Mouse (Mus musculus): ENCODE results near the gene Plxna4. TPM values are rescaled to one million over a fixed set of nuclear protein-coding genes. Genes with fewer than 3 reads are reported as not detected.

Gene Plxna4
- total RNA-seq, 2 experiments from 2014 or later: 14.5 to 16.0 TPM

DNA sequence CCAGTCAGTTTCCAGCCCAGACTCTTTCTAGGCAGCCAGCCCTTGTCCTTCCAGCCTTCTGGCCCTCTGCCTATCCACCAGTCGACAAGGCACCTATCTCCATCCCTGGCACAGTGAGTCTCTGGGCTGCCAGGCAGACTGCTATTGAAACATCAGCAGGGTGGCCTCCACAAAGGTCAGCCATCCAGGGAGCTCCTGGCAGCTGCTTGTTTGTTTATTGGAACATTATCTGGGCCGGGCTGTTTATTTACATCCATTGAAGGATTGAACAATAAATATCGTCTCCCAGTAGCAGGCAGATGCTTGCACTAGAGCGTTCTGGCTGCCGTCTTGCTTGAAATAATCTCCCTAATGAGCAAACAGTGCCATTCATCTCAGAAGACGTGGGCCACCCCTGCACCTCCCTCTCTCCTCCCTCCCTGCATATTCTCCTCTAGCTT lies 273.0 kb downstream of the Plxna4 start:
- peak; percentile 51 to 62 for DNase-seq
- intact Hi-C loops (cut with DNase I): no loop called here

DNA sequence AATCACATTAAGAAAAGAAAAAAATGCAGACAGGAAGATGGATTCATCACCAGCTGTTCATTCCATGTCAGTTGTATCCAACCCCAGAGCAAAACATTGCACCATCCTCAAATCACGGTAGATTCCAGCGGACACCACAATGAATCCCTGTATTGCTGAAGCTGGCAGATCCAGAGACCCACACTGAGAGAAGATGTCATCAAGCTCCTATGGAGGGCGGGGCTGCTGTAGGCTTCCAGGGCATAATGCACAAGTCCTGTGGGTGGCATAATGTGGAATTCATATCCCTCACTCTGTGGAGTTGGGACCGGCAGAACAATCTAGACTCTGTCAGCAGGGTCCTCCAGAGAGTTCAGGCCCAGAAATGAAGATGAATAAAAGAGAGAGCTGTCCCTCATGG lies 278.8 kb downstream of the Plxna4 start:
- intact Hi-C loops (cut with DNase I): no loop called here
- no peak for DNase-seq

DNA sequence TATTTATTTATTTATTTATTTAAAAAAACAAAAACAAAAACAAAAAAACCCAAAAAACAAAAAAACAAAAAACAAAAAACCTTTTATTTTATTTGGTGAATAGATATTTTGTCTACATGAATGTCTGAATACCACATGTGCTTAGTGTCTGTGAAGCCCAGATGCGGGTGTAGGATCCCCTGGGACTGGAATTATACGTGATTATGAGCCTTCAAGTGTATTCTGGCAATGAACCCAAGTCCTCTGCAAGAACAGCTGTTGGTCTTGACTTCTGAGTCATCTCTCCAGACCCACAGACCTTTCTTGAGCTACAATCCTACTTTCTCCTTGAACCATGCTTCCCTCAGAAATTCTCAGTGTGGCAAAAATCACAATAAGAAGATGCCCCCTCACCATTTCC lies 287.4 kb downstream of the Plxna4 start:
- peak in 1 of 2 experiments; percentile 5 for DNase-seq
- intact Hi-C loops (cut with DNase I): no loop called here

DNA sequence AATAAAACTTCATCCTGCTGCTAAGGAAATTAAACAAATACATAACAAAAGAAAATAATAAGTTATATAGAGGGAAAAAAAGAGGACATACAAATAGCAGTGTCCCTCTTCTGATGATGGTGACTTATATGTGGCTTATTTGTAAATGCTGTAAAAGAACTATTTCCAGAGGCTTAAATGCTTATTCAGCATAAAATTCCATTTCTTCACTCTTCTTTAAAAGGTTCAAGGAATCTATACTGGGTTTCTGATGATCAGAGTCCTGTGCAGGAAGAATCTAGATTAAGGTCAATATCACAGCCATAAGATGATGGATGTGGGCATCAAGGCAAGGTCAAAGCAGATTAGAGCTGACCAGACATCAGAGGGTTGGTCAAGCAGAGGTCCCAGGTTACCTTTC lies 306.5 kb downstream of the Plxna4 start:
- intact Hi-C loops (cut with DNase I): loop anchor here (10.0 kb wide), 1 partner anchor 1823 kb away; no protein-coding TSS in a partner anchor
- no peak for DNase-seq

DNA sequence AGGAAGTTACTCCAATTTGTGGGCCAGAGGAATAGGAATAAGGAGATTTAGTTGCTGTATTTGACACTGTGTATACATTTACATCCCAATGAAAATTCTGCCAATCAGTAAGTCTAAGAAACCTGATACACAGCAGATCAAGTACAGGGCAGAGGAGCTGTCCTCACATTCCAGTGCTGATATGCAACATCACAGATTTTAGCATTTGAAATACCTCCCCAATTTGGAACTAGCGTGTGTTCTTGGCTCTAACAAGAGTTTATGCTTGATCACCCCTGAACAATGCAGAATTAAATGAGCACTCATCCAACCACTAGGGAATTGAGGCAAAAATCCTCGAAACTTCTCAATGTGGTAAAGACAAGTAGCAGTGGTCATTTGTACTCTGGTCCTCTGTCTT lies 307.3 kb downstream of the Plxna4 start:
- intact Hi-C loops (cut with DNase I): loop anchor here (10.0 kb wide), 1 partner anchor 1824 kb away; no protein-coding TSS in a partner anchor
- DNase-seq: no peak

DNA sequence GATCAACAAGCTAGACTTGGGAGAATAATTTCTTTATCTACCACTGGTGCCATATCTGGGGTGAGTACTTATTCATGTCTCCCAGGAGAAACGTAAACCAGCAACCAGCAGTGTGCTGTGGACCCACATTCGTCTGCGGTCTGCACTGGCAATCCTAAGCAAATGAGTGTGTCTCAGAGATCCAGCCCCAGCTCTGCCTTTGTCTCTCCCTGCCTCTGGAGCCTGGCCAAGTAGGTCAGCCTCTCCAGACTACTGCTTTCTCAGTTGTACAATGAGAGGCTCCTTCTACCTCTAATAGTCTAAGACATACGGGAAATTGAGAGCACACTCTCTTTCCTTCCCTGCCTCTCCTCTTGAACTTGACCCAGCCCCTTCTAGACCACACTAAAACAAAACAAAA lies 316.5 kb downstream of the Plxna4 start:
- DNase-seq: peak; percentile 55 to 59
- intact Hi-C loops (cut with DNase I): no loop called here

DNA sequence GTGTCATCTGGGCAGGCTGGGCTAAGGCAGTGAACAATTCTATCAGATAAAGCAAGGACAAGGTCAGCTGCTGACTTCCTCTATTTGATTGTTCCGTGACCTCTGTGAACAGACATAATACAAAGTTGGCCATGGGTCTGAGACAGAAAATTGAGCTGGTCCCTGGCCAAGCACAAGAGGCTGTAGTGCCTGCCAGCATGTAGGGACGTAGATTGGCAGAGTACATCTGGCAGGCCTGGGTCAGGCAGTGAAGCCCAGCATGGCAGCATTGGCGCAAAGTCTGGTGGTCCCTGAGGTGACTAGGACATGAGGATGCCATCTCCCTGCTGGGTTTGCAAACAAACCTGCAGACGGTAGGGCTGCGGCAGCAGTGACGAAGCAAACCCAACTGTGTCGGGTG lies 321.9 kb downstream of the Plxna4 start:
- intact Hi-C loops (cut with DNase I): no loop called here
- DNase-seq: peak; percentile 31 to 58

DNA sequence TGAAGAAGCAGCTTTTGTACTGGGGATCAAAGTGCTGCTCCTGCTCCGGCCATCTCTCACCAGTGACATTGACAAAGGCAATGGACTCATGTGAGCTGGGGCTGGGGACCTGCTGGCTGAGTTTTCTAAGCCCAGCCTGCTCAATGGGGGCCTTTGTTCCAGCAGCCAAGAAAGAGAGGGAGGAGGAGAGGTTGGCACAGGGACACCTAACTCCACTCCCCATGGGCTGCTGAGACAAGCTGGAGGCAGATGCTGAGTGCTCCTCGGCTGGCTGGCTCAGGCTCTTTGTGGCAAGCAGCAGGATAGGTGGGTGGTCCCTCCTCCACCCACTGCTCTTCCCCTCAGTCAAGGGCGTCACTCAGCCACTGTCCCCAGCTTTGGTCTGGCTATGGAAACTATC lies 326.7 kb downstream of the Plxna4 start:
- DNase-seq: peak in 1 of 2 experiments; percentile 3
- intact Hi-C loops (cut with DNase I): no loop called here

DNA sequence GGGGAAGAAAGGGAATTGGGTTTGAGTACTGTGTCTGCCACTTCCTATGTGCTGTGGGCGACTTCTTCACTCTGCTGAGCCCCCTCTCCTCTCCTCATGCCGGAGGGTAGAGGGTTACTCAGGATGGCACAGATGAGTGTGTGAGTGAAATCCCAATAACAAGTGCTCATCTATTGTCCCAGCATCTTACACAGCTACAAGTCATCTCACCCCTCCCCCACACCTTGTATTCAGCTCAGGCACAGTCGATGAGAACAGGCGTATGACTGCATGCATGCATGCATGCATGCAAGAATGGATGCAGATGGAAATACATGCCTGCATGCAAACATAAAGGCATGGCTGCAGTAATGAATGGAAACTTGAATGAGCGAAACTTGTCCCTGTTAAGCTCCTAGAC lies 327.7 kb downstream of the Plxna4 start:
- intact Hi-C loops (cut with DNase I): no loop called here
- DNase-seq: no peak

DNA sequence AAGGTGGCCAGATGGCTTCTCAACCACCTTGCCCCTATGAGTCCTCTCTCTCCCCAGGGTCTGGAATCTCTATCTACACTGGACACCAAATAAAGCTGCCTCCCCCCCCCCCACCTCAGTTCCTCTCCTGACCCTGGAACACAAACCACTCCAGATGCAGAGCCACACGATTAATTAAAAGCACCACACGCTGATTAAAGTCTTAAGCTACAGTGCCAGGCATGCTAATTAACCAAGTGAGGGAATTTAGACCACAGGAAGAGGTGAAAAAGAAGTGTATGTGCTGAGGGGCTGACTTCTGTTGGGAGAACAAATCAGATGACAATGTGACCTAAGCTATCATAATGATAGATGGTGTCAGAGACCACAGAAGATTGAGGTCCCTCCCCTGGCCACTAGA lies 332.8 kb downstream of the Plxna4 start:
- intact Hi-C loops (cut with DNase I): no loop called here
- DNase-seq: no peak

DNA sequence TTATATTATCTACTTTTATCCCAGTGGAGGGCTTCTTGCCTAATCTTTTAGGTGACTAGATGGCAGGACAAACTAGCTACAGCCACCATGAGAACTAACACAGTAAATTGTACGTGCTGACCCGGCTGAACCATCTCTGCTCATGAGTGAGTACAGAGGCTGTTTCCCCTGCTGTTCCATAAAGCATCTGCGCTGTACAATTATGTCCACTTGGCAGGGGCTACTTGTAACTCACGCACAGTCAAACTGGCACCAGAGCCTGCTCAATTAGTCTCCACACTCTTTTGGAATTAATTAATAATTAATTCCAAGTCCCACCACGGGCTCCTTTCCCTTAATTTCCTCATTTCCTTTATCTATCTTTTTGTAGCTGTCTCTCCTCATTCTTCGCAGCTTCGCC lies 335.8 kb downstream of the Plxna4 start:
- intact Hi-C loops (cut with DNase I): no loop called here
- no peak for DNase-seq

DNA sequence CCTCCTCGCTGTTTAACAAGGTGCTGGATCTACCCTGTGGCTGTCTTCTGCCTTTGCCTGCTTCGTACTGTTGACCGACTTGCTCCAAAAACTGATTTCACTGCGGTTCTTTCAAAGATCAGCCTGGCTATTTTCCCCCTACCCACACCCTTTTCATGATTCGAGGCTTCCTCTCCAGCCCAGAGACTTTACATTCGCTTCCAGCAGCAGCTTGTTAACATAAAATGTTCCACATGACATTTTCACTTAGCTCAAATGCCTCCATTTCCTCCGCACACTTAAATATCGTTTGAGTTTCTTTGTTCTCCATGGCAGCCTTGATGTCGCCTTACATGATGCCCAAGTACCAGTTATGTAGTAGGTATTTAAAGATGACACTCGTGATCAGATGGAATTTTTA lies 336.3 kb downstream of the Plxna4 start:
- no peak for DNase-seq
- intact Hi-C loops (cut with DNase I): no loop called here

DNA sequence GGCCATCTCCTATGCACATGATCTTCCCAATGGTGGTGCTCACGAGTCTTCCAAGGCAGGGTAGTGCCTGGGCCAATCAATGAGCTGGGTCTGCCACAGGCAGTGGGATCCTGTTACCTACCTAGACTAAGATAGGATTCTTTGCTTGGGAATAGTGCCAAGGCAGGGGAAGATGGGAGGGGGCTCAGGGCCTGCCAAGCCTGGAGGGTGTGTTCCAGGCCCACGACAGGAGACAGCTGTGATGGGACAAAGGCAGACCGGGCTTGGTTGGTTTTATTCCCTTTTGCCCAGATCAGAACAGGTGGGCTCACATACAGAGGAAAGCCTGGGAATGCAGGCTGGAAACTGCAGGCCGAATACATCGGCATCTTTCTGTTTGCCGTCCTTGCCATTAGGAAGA lies 342.0 kb downstream of the Plxna4 start:
- intact Hi-C loops (cut with DNase I): no loop called here

DNA sequence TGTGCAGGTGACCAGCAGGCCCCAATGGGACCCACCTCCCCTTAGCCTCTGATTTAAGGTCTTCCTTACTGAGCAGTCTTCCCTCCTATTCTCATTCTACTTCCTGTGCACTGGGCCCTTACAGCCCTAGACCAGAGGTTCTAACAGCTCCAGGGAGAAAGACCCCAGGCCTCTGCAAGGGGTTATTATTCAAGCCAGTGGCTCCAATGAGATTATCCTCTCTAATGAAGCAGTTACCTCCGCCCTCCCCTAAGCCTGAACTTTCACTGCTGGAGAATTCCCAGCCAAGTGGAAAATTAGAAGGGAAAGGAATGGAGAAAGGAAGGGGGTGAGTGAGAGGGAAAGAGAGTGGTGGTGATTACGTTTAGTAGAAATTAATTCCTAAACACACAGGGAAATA lies 345.0 kb downstream of the Plxna4 start:
- intact Hi-C loops (cut with DNase I): no loop called here

More for the DNA sequence above, 342.0 kb downstream of the Plxna4 start:
- DNase-seq: no peak

DNA sequence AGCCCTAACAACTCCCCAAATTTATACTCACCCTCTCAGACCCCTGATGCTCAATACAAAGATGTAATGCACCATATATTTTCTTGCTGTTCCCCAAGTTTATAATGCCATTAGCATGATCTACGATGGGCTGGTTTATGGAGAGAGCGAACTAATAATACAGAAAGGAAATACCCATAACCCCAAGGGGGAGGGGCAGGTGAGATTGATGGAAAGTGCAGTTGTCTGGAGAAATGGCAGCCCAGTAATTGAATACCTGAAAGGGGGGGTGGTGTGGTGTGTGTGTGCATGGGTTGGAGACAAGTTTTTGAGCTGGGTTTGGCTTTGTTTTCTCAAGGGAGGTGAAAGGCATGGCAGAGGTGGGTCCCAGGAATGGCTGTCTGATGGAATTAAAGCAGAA lies 356.6 kb downstream of the Plxna4 start:
- DNase-seq: no peak
- intact Hi-C loops (cut with DNase I): no loop called here

More for the DNA sequence above, 345.0 kb downstream of the Plxna4 start:
- no peak for DNase-seq

DNA sequence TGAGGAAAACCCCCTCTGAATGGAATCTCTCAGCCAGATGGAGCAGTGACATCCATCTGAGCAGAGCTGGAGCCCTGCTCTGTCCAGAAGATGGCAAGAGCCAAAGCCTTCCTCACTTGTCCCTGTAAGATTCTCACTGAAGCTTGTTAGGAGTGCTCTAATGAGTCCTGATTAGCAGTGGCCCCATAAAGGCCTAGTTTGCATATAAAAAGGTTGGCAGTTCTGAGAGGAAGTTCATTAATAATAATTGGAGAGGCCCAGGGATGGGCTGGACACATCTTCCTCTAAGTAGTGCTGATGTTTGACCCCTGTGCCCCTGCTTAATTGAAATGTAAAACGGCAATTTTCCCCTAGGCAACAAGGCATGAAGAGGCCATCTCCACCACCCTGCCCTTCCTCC lies 361.4 kb downstream of the Plxna4 start:
- DNase-seq: no peak
- intact Hi-C loops (cut with DNase I): no loop called here

DNA sequence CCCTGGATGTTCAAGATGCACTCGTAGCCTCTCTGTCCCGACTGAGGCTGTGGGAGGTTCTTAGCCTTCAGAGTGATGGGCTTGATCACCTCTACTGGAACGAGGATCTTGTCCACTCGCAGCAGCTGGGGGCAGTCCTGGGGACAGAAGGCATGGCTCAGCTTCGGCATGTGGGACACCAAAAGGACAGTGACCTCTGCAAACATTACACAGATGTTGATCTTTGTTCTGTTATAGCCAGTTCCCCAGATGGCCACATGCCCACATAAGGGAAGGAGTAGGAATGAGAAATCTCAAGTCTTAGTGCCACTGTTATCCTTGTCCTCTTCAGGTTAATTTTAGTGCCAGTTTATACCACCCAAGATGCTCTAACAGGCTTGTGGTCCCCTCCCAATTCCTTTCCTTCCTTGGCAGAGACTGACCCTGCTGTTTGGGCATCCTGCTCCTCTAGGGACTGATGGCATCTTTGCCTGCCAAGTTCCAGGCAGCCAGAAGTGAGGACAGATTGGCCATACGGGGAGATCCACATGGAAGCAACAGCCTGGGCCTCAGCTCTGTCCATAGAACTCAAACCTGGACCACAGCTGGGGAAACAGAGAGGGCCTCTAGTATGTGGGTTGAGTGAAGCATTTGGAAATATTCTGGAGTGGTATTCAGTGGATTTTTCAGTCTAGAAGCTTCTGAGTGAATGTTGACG lies 363.8 kb downstream of the Plxna4 start:
- intact Hi-C loops (cut with DNase I): no loop called here
- DNase-seq: no peak

DNA sequence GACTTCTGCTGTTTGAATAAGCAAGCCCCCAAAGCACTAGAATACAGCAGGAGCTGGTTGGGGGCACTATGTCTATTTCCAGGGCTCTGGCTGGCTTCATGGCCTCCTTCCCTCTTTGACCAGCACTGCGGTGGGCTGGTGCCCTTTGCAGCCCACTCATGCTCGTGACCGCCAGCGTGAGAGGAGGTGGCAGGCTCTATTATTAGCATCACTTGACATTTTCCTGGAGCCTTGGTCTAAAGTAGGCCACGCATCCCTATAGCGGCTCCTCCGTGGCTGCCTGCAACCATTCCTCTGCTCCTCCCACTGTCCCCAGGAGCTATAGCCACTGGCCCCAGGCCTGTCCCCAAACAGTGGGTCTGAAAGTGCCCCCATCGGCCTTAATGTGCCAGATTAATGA lies 367.2 kb downstream of the Plxna4 start:
- intact Hi-C loops (cut with DNase I): no loop called here
- DNase-seq: no peak

DNA sequence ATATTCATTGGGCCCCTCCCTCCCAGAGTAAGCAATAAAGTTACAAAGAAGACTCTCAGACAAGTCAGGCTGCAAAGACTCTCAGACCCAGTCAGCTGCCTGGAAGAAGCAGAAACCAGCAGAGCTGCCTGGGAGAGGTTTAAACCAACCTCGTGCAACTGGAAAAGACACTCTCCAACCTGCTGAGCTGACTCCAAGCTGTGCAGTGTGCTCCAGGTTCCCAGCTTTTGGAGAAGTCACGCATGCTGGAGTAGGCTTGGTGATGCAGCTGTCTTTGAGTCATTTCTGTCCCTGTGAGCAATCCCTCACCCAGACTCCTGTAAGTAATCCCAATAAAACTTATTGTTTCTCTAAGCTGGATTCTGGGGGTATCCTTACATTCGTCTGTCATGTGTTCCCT lies 369.4 kb downstream of the Plxna4 start:
- intact Hi-C loops (cut with DNase I): no loop called here
- DNase-seq: no peak

DNA sequence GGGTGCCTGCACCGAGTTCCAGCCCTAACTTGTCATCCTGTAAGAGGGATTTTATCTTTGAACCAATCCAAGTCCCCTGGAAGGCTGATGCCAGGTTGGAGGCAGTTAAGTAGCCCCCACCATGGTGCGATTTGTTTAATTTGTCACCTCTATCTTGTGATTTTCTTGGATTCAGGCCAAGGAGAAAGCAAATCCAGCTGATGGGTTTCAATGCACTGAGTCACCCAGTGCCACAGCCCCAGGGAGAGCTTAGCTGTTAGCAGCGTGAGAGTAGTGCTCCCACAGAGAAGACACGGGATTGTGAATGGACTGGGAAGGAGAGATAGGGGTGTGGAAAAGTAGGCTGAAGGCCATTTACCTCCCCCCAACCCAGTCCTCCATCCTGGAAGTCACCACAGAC lies 375.6 kb downstream of the Plxna4 start:
- DNase-seq: no peak
- intact Hi-C loops (cut with DNase I): no loop called here

DNA sequence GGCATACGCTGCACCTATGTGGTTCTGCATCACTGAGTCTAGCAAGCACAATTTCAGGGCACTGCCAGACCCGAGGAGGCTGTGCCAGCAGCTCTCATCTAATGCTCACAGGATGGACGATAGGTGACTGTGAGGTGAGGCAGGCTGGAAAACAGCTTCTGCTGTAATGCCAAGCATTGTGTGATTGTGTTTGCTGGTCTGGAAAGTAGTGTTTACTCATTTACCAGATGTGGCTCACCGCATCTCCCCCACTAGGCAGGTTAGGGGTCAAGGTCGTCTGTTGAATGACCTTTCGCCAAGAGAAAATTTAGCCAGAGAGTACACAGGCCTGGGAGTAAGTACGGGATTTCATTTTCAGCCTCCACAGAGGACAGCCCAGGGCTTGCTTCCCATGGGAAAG lies 377.9 kb downstream of the Plxna4 start:
- intact Hi-C loops (cut with DNase I): no loop called here
- DNase-seq: no peak

DNA sequence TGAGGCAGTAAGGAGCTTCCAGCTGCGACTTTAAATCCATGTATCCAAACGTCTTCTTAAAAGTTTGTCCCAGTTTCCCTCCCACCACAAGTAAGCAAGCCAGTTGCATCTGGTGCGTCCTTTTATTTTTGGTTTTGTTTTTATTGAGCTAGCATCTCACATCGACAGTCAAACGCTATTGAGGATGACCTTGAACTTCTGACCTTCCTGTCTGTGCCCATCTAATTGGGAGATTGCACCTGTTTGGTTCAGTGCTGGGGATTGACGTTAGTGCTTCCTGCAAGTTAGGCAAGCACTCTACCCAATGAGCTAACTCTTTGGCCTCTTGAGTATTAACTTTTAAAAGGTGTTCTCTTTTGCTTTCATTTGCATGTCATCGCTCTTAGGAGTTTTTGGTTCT lies 379.0 kb downstream of the Plxna4 start:
- intact Hi-C loops (cut with DNase I): no loop called here
- no peak for DNase-seq

DNA sequence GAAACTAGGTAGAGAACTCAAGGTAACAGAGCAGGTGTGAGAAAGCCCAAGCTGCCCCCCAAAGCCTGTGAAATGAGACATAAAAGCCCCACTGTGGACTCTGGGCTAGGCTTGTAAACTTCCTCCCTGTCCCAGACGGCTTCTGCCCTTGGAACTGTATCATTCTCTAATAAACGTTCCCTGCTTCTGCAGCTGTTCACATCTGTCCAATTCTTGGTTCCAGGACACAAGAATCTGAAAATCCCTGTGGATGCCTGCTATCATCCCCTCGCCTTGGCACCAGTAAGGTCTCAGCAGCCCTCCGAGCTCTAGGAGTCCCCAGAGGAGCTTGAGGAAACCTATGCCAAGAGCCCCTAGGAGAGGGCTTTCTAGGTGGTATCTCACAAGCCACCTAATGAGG lies 383.7 kb downstream of the Plxna4 start:
- intact Hi-C loops (cut with DNase I): no loop called here
- DNase-seq: peak in 1 of 2 experiments; percentile 40
